8 mouse cellular contexts compared by ENCODE assay signal in genomic region chr5:8368328-8368692, GRCm38 (mm10). TPM values are rescaled to one million over a fixed set of nuclear protein-coding genes. Genes with fewer than 3 reads are reported as not detected.
DNase-seq lines count a peak whose midpoint lies in the region; ATAC-seq and TF ChIP-seq lines count a peak whose summit lies in the region.

No protein-coding gene starts in this region.

- 34% methylated on average over 7 of the region's 7 CpGs for WGBS in heart, embryonic 11.5 days (ENCODE audit: insufficient replicate concordance)
- WGBS in forebrain, embryonic 16.5 days, result 39% methylated on average over 7 of the region's 7 CpGs
- 29% methylated on average over 7 of the region's 7 CpGs for WGBS in liver, embryonic 15.5 days (ENCODE audit: insufficient replicate concordance)

- H3K4me1 ChIP-seq in heart, embryonic 11.5 days (ENCODE audit: control insufficient read depth, insufficient read depth, low read length), result no peaks in the 10 kb centered on the region
- peaks cover 14% of the 10 kb centered on the region for H3K4me1 ChIP-seq in E14TG2a.4 (replicated peaks; ENCODE audit: low read depth, low read length)
- H3K4me1 ChIP-seq in forebrain, embryonic 16.5 days (replicated peaks; ENCODE audit: control insufficient read depth, insufficient read depth, low read length), result 0 out of 2 replicates have a peak, but pooled peaks cover 5% of the 10 kb centered on the region
- no peaks in the 10 kb centered on the region for H3K4me1 ChIP-seq in liver, embryonic 15.5 days (replicated peaks)

- peak overlapping the region; percentile 55 for H3K4me3 ChIP-seq in heart, embryonic 11.5 days (ENCODE audit: low read depth, low read length)
- H3K4me3 ChIP-seq in E14TG2a.4 (replicated peaks; ENCODE audit: low read length), result peak overlapping the region; percentile 91
- H3K4me3 ChIP-seq in forebrain, embryonic 16.5 days (replicated peaks; ENCODE audit: low read length), result peak overlapping the region; percentile 62
- H3K4me3 ChIP-seq in liver, embryonic 15.5 days (replicated peaks), result peak overlapping the region; percentile 48

- H3K27me3 ChIP-seq in heart, embryonic 11.5 days (ENCODE audit: control insufficient read depth, insufficient read depth, low read length), result 0 out of 2 replicates have a peak, but pooled peaks cover 4% of the 10 kb centered on the region
- peaks cover 10% of the 10 kb centered on the region for H3K27me3 ChIP-seq in E14TG2a.4 (ENCODE audit: insufficient read depth, low read length)
- no peaks in the 10 kb centered on the region for H3K27me3 ChIP-seq in forebrain, embryonic 16.5 days (replicated peaks; ENCODE audit: control insufficient read depth, insufficient read depth, low read length)
- peaks cover 35% of the 10 kb centered on the region for H3K27me3 ChIP-seq in liver, embryonic 15.5 days

- H3K9me3 ChIP-seq in heart, embryonic 11.5 days (replicated peaks; ENCODE audit: control insufficient read depth, low read length), result no peaks in the 10 kb centered on the region
- no peaks in the 10 kb centered on the region for H3K9me3 ChIP-seq in E14TG2a.4 (ENCODE audit: low read length)
- H3K9me3 ChIP-seq in forebrain, embryonic 16.5 days (ENCODE audit: control insufficient read depth, low read length), result no peaks in the 10 kb centered on the region
- H3K9me3 ChIP-seq in liver, embryonic 15.5 days (replicated peaks), result no peaks in the 10 kb centered on the region

- no peak overlapping the region; the same call in 1 of the 2 replicates for H3K9ac ChIP-seq in heart, embryonic 11.5 days (ENCODE audit: low read depth, low read length)
- peak overlapping the region; percentile 87 for H3K9ac ChIP-seq in forebrain, embryonic 16.5 days (replicated peaks; ENCODE audit: low read depth, low read length)
- no peak overlapping the region for H3K9ac ChIP-seq in liver, embryonic 15.5 days

- intact Hi-C loops in heart, postnatal 14 days (cut with DNase I), result loop anchor here (5.0 kb wide), 1 partner anchor 206 kb away; no protein-coding TSS in a partner anchor

- H3K36me3 ChIP-seq in heart, embryonic 11.5 days (ENCODE audit: control insufficient read depth, insufficient read depth, low read length), result no peaks in the 10 kb centered on the region
- no peaks in the 10 kb centered on the region for H3K36me3 ChIP-seq in E14TG2a.4 (ENCODE audit: insufficient read depth, low read length)
- no peaks in the 10 kb centered on the region for H3K36me3 ChIP-seq in forebrain, embryonic 16.5 days (ENCODE audit: control insufficient read depth, insufficient read depth)
- H3K36me3 ChIP-seq in liver, embryonic 15.5 days (replicated peaks), result no peaks in the 10 kb centered on the region

- no peak for ATAC-seq in heart, embryonic 11.5 days (replicated peaks; ENCODE audit: insufficient number of reproducible peaks, low FRiP score, low TSS enrichment)
- no peak for ATAC-seq in forebrain, embryonic 16.5 days
- ATAC-seq in liver, embryonic 15.5 days (ENCODE audit: insufficient read depth), result no peak

- peak overlapping the region; percentile 70 for H3K4me2 ChIP-seq in heart, embryonic 11.5 days
- peak overlapping the region; percentile 74 for H3K4me2 ChIP-seq in forebrain, embryonic 16.5 days (ENCODE audit: low read length)
- H3K4me2 ChIP-seq in liver, embryonic 15.5 days, result peak overlapping the region; percentile 67

- H3K27ac ChIP-seq in heart, embryonic 11.5 days (ENCODE audit: low read depth, low read length), result no peak overlapping the region
- H3K27ac ChIP-seq in forebrain, embryonic 16.5 days (ENCODE audit: low read length), result no peak overlapping the region; the same call in 1 of the 2 replicates
- H3K27ac ChIP-seq in liver, embryonic 15.5 days (replicated peaks), result no peak overlapping the region

- TF ChIP-seq CTCF in E14TG2a.4 (conservative IDR thresholded peaks at IDR 0.05; ENCODE audit: low read length), result no peak

- no peak for DNase-seq in heart, postnatal 14 days
- DNase-seq in right cerebral cortex, postnatal 4 days, result no peak
- DNase-seq in cerebellum, adult 8-10 months, result no peak
- DNase-seq in left cerebral cortex, adult 8-10 months (ENCODE audit: low spot score in 2 of 2), result no peak

RNA-seq across cellular contexts. Expression of gene Adam22, which starts 0.3 kb away (rescaled TPM):
- 6.1 and 7.8 TPM in 2 replicates for polyA plus RNA-seq in heart, embryonic 11.5 days (2014; fragmentation: Nextera tagmentation; extraction: Ambion mirVana)
- 1 to 10 TPM; 4.2 to 4.5 TPM for total RNA-seq in heart, postnatal 14 days (2021)
- polyA plus RNA-seq in forebrain, embryonic 16.5 days (2015; fragmentation: Nextera tagmentation; extraction: Ambion mirVana), result 46.7 and 49.6 TPM in 2 replicates
- 0.24 and 0.41 TPM in 2 replicates for polyA plus RNA-seq in liver, embryonic 15.5 days (2015; fragmentation: Nextera tagmentation; extraction: Ambion mirVana)
- total RNA-seq in left cerebral cortex, adult 8-10 months (2022), result 100 to 1,000 TPM; 194 to 214 (median 206) TPM

RNA-seq across cellular contexts. Expression of gene Dbf4, which starts 54.2 kb away (rescaled TPM):
- 42.5 and 44.4 TPM in 2 replicates for polyA plus RNA-seq in heart, embryonic 11.5 days (2014; fragmentation: Nextera tagmentation; extraction: Ambion mirVana)
- 1 to 10 TPM; 3.0 to 4.3 TPM for total RNA-seq in heart, postnatal 14 days (2021)
- 20.0 and 20.2 TPM in 2 replicates for polyA plus RNA-seq in forebrain, embryonic 16.5 days (2015; fragmentation: Nextera tagmentation; extraction: Ambion mirVana)
- polyA plus RNA-seq in liver, embryonic 15.5 days (2015; fragmentation: Nextera tagmentation; extraction: Ambion mirVana), result 24.0 and 27.4 TPM in 2 replicates
- 1 to 10 TPM; 1.8 to 2.0 (median 1.9) TPM for total RNA-seq in left cerebral cortex, adult 8-10 months (2022)

RNA-seq across cellular contexts. Expression of gene Slc25a40, which starts 54.3 kb away (rescaled TPM):
- polyA plus RNA-seq in heart, embryonic 11.5 days (2014; fragmentation: Nextera tagmentation; extraction: Ambion mirVana), result 15.1 and 15.2 TPM in 2 replicates
- 1 to 10 TPM; 7.9 to 8.9 TPM for total RNA-seq in heart, postnatal 14 days (2021)
- 9.7 and 11.1 TPM in 2 replicates for polyA plus RNA-seq in forebrain, embryonic 16.5 days (2015; fragmentation: Nextera tagmentation; extraction: Ambion mirVana)
- polyA plus RNA-seq in liver, embryonic 15.5 days (2015; fragmentation: Nextera tagmentation; extraction: Ambion mirVana), result 2.8 and 3.5 TPM in 2 replicates
- total RNA-seq in left cerebral cortex, adult 8-10 months (2022), result 10 to 100 TPM; 11.7 to 15.2 (median 14.3) TPM
